Mouse (Mus musculus) intestine, postnatal 0 days (tissue): ENCODE results near the gene Pml. TPM values are rescaled to one million over a fixed set of nuclear protein-coding genes. Genes with fewer than 3 reads are reported as not detected.

Experiments used
- ATAC-seq: fragments of 200-750 bp; cut with Nextera tagmentation; 2 replicates; pipeline ENCODE4 v1.8.0; 2017; ENCODE audit warnings: mild to moderate bottlenecking, moderate TSS enrichment, moderate library complexity
- H3K27ac ChIP-seq: fragments of 300-500 bp; sonication (generic); 2 replicates; pipeline ENCODE4 v1.5.1; 2014; ENCODE audit warnings: mild to moderate bottlenecking, low read depth, low read length, moderate library complexity
- H3K27me3 ChIP-seq: fragments of 300-500 bp; sonication (generic); replicated peaks from 2 replicates; pipeline ENCODE4 v1.6.1; 2014; ENCODE audit warnings: low read length, mixed read lengths; ENCODE audit not compliant: control insufficient read depth, insufficient read depth
- H3K36me3 ChIP-seq: fragments of 300-500 bp; sonication (generic); 2 replicates; pipeline ENCODE4 v1.6.1; 2014; ENCODE audit warnings: mild to moderate bottlenecking, moderate library complexity; ENCODE audit not compliant: control insufficient read depth, insufficient read depth
- H3K4me1 ChIP-seq: fragments of 300-500 bp; sonication (generic); replicated peaks from 2 replicates; pipeline ENCODE4 v1.6.1; 2014; ENCODE audit warnings: antibody characterized with exemption, low read length, mixed read lengths; ENCODE audit not compliant: control insufficient read depth, insufficient read depth
- H3K4me2 ChIP-seq: fragments of 300-500 bp; sonication (generic); replicated peaks from 2 replicates; pipeline ENCODE4 v1.6.1; 2014; ENCODE audit warnings: low read depth, mild to moderate bottlenecking, moderate library complexity
- H3K4me3 ChIP-seq: fragments of 300-500 bp; sonication (generic); 2 replicates; pipeline ENCODE4 v1.5.1; 2014; ENCODE audit warnings: low read depth, low read length
- H3K9ac ChIP-seq: fragments of 300-500 bp; sonication (generic); 2 replicates; pipeline ENCODE4 v1.6.1; 2014; ENCODE audit warnings: mild to moderate bottlenecking, low read depth, low read length
- H3K9me3 ChIP-seq: fragments of 300-500 bp; sonication (generic); 2 replicates; pipeline ENCODE4 v1.6.1; 2016; ENCODE audit warnings: mixed run types; ENCODE audit not compliant: control insufficient read depth
- CTCF ChIP-seq: sonication (generic); IDR thresholded peaks from 2 replicates; pipeline ENCODE4 v1.5.1; 2016; ENCODE audit warnings: low read depth, mild to moderate bottlenecking, control low read depth, antibody characterized with exemption, moderate library complexity
- WGBS: fragments of 180-500 bp; shearing (Covaris S2); extraction: QIAGEN DNeasy Blood & Tissue Kit; methylation state at CpG from one replicate; pipeline ENCODE4 v1.1.7; 2014; 5-methylcytosine and 5-hydroxymethylcytosine counted together
- polyA plus RNA-seq: library from polyadenylated mRNA; unstranded; fragments of >200 nt; fragmentation: Nextera tagmentation; extraction: Ambion mirVana; gene quantifications from 2 replicates; pipeline ENCODE4 v1.2.1, GENCODE M21; 2015

Pml gene
- polyA plus RNA-seq, 1 experiment from 2014 or later, result 5.3 TPM

DNA sequence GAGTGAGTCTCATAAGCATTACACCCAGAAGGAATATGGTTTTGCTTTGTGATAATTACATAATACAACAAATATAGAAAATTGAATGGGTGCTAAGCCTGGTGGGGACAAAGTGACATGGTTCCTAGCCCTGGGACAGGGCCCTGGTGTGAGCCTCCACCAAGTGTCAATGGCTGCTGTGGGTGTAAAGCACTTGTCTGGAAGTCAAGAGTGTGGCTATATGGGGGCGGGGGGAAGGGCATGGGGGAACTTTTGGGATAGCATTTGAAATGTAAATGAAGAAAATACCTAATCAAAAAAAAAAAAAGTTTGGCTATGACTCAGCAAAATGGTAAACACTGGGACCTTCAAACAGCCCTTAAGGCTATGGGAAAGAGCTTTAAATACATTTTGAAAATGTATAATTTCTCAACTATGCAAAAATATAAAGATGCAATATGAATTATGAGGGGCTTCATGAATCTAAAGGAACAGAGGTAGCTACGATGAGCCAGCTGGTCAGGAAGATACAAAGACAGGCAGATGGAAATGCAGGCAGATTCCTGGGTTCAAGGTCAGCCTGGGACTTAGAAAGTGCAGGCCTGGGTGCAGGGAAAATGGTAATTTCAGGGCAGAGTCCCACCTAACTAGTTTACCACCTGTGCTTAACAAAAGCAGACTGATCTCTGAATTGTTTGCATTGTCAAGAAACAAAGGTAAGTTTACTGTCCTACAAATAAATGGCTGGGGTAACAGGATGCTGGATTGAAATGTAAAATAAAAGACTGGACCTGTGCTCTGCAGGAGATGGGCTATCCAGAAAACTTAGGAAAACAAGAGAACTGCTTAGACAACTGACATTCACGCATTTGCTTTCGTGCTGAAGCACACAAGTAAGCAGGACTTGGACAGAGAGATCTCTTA lies 29.5 kb upstream of the Pml start:
- H3K9ac ChIP-seq, result no peak overlapping the region
- H3K4me2 ChIP-seq, result no peak overlapping the region
- no peak overlapping the region for H3K4me3 ChIP-seq
- WGBS, result 73% methylated on average over 4 of the region's 4 CpGs
- H3K27me3 ChIP-seq, result no peaks in the 10 kb centered on the region
- ATAC-seq, result no peak
- no peaks in the 10 kb centered on the region for H3K9me3 ChIP-seq
- TF ChIP-seq CTCF, result no peak
- peaks cover 4% of the 10 kb centered on the region; the same call in 1 of the 2 replicates for H3K4me1 ChIP-seq
- no peaks in the 10 kb centered on the region for H3K36me3 ChIP-seq
- no peak overlapping the region for H3K27ac ChIP-seq

DNA sequence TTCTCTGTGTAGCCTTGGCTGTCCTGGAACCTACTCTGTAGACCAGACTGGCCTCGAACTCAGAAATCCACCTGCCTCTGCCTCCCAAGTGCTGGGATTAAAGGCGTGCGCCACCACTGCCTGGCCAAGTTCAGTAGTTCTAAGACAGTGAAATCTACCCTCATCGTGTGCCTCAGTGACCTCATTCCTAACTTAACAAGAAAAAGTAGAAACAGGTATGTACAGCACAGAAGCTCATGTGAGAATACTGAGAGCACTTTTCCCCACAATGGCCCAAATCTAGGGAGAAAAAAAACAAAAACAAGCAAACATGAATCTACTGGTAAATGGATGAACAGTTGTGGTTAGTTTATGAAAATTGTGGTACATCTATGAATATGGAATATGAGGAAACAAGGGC lies 28.7 kb upstream of the Pml start:
- WGBS, result 96% methylated on average over 4 of the region's 4 CpGs
- Histone ChIP-seq H3K9ac (no peak overlapping the region), H3K36me3 (no peaks in the 10 kb centered on the region), H3K4me1 (peaks cover 4% of the 10 kb centered on the region; the same call in 1 of the 2 replicates), H3K9me3 (no peaks in the 10 kb centered on the region), H3K27me3 (no peaks in the 10 kb centered on the region), H3K4me3 (no peak overlapping the region), H3K27ac (no peak overlapping the region), H3K4me2 (no peak overlapping the region)
- no peak for TF ChIP-seq CTCF
- no peak for ATAC-seq

DNA sequence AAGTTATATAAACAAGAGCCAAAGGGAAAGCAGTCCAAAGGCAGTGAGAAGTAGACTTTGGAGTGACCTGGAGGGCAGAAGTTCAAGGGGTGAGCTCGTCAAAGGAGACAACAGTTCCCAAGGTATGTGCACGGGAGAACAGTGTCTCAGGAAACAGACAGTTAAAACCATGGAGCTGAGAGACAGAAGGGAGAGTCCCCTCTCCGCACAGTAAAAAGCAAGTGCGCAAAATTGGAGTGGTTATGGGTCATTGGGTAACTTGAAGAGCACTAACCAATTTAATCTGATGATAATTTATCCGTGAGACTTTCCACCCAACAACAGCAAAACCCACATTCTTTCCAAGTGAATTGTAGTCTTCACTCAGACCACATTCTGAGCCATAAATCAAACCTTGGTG lies 26.8 kb upstream of the Pml start:
- H3K4me1 ChIP-seq, result peaks cover 4% of the 10 kb centered on the region; the same call in 1 of the 2 replicates

DNA sequence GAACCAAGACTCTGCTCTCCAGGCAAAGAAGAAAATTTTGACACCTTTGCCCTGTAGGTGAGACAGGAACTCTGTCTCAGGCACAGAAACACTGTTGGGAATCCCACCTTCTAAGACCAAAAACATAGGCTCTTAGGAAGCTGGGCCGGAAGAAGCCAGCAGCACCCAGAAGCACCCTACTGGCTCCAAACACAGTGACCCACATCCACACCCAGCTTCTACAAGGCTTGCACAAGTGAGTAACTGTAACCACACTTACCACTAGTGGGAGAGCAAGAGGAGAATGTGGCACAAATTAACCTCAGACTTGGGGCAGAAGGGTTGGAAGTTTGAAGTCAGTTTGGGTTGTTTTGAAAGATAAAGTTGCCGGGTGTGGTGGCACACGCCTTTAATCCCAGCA lies 26.2 kb upstream of the Pml start:
- Histone ChIP-seq H3K9me3 (no peaks in the 10 kb centered on the region), H3K4me2 (peak overlapping the region; percentile 24; the same call in 1 of the 2 replicates), H3K27ac (peak overlapping the region; percentile 21; the same call in 1 of the 2 replicates), H3K9ac (no peak overlapping the region), H3K4me1 (peaks cover 4% of the 10 kb centered on the region; the same call in 1 of the 2 replicates), H3K36me3 (no peaks in the 10 kb centered on the region), H3K27me3 (no peaks in the 10 kb centered on the region), H3K4me3 (no peak overlapping the region)
- no peak for ATAC-seq
- 74% methylated on average over 3 of the region's 3 CpGs for WGBS
- peak; percentile 21; the same call in 1 of the 2 replicates for TF ChIP-seq CTCF

More for the DNA sequence above, 26.8 kb upstream of the Pml start:
- H3K27ac ChIP-seq, result no peak overlapping the region
- WGBS, result 65% methylated on average over 5 of the region's 5 CpGs
- no peak for TF ChIP-seq CTCF
- H3K4me3 ChIP-seq, result no peak overlapping the region
- no peaks in the 10 kb centered on the region for H3K36me3 ChIP-seq
- no peak for ATAC-seq
- H3K27me3 ChIP-seq, result no peaks in the 10 kb centered on the region
- no peaks in the 10 kb centered on the region for H3K9me3 ChIP-seq
- H3K4me2 ChIP-seq, result no peak overlapping the region
- H3K9ac ChIP-seq, result no peak overlapping the region

DNA sequence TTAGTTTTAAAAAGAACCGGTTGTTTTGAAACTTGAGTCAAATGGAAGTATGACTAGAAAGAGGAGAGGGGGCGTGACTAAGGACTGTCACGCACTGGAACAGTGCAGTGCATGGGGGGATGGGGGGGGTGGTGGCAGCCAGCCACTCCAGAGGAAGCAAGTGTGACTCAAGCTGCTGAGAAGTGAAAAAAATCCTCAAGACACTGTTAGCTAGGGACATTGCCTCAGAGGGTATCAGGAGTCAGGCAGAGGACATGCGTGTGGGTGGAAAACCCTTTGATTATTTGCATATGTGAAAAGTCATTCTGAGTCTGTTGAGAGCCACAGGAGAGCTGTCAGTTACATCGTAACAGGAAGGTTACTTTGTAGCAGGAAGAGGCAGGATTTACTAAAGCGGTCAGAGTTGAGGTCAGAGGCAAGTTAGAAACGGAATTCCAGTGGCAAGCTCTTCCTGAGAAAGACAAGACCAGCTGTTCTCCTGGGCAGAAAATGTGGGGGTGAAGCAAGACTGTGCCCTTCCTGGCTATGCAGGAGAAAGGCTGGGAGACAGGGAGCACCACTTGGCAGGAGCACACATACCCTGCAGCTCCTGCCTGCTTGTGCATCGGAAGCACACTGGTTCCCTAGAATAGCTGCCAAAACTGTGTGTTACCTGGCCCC lies 25.7 kb upstream of the Pml start:
- Histone ChIP-seq H3K4me3 (no peak overlapping the region), H3K27ac (peak overlapping the region; percentile 21; the same call in 1 of the 2 replicates), H3K36me3 (no peaks in the 10 kb centered on the region), H3K27me3 (no peaks in the 10 kb centered on the region), H3K9ac (no peak overlapping the region), H3K4me2 (peak overlapping the region; percentile 24; the same call in 1 of the 2 replicates), H3K9me3 (no peaks in the 10 kb centered on the region), H3K4me1 (peaks cover 4% of the 10 kb centered on the region; the same call in 1 of the 2 replicates)
- no peak for ATAC-seq
- WGBS, result 35% methylated on average over 8 of the region's 8 CpGs
- TF ChIP-seq CTCF, result no peak

DNA sequence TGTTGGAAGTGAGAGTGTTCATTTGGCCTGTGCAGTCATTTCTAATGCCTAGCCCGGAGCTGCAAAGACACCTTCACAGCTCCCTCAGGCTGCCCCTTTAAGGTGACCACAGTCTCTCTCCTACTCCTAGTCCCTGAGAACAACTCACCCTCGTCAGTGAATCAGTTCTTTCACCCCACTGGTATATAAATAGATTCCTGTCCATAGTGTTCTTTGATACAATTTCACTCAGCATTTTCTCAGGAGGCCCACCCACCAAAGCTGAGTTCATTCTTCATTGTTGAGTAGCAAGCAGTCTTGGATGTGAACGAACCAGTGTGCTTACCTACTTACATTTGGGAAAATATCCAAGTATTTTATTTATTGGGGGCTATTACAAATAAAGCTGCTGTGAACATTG lies 25.0 kb upstream of the Pml start:
- no peak overlapping the region for H3K27ac ChIP-seq
- no peak overlapping the region for H3K4me2 ChIP-seq
- WGBS, result 56% methylated on average over 3 of the region's 3 CpGs

More for the DNA sequence above, 25.0 kb upstream of the Pml start:
- peaks cover 4% of the 10 kb centered on the region; the same call in 1 of the 2 replicates for H3K4me1 ChIP-seq
- H3K9ac ChIP-seq, result no peak overlapping the region
- H3K36me3 ChIP-seq, result no peaks in the 10 kb centered on the region
- TF ChIP-seq CTCF, result no peak
- no peak overlapping the region for H3K4me3 ChIP-seq
- H3K9me3 ChIP-seq, result no peaks in the 10 kb centered on the region
- no peaks in the 10 kb centered on the region for H3K27me3 ChIP-seq
- no peak for ATAC-seq
